Mouse (Mus musculus) spleen, postnatal 4 days (tissue): ENCODE results near the gene Shisal2a.
"Not testable (repeated sequence)": the region's sequence is repeated elsewhere in the genome, so short reads cannot be mapped to it uniquely, and the experiment has no call there.

Experiments
- DNase-seq, 2 experiments: peaks; one replicate each; pipeline ENCODE4 v3.0.0; 2022; ENCODE audit warnings: low spot score in 2 of 2

Shisal2a gene

GRCm38 (mm10) chr4:108372166-108372565 lies 11.0 kb downstream of the Shisal2a start:
- no peak for DNase-seq

- DNase-seq, result no peak
Observed at GRCm38 (mm10) chr4:108371421-108371820, 11.7 kb downstream of the Shisal2a start.

- DNase-seq, result no peak
Observed at GRCm38 (mm10) chr4:108370409-108370808, 12.7 kb downstream of the Shisal2a start.

GRCm38 (mm10) chr4:108369254-108369653 lies 13.9 kb downstream of the Shisal2a start:
- DNase-seq, result no peak

- no peak for DNase-seq
Observed at GRCm38 (mm10) chr4:108364111-108364476, 19.1 kb downstream of the Shisal2a start.

- no peak for DNase-seq
Observed at GRCm38 (mm10) chr4:108363355-108364110, 19.6 kb downstream of the Shisal2a start.

- DNase-seq, result no peak
Observed at GRCm38 (mm10) chr4:108362321-108363261, 20.6 kb downstream of the Shisal2a start.

- no peak for DNase-seq
Observed at GRCm38 (mm10) chr4:108360136-108361055, 22.8 kb downstream of the Shisal2a start.

- no peak for DNase-seq
Observed at GRCm38 (mm10) chr4:108358498-108358897, 24.7 kb downstream of the Shisal2a start.

- no peak for DNase-seq
Observed at GRCm38 (mm10) chr4:108357458-108357857, 25.7 kb downstream of the Shisal2a start.

- DNase-seq, result not testable (repeated sequence)
Observed at GRCm38 (mm10) chr4:108353591-108353990, 29.6 kb downstream of the Shisal2a start.

- no peak for DNase-seq
Observed at GRCm38 (mm10) chr4:108350819-108351218, 32.3 kb downstream of the Shisal2a start.

- no peak for DNase-seq
Observed at GRCm38 (mm10) chr4:108349836-108350547, 33.2 kb downstream of the Shisal2a start.

- DNase-seq, result no peak
Observed at GRCm38 (mm10) chr4:108349064-108349463, 34.1 kb downstream of the Shisal2a start.

GRCm38 (mm10) chr4:108348256-108348875 lies 34.8 kb downstream of the Shisal2a start:
- no peak for DNase-seq

GRCm38 (mm10) chr4:108347111-108347510 lies 36.0 kb downstream of the Shisal2a start:
- DNase-seq, result no peak

- no peak for DNase-seq
Observed at GRCm38 (mm10) chr4:108345826-108346225, 37.3 kb downstream of the Shisal2a start.

- DNase-seq, result no peak
Observed at GRCm38 (mm10) chr4:108344631-108345083, 38.5 kb downstream of the Shisal2a start.

- DNase-seq, result peak; percentile 29 to 71
Observed at GRCm38 (mm10) chr4:108339277-108339690, 43.9 kb downstream of the Shisal2a start.

- DNase-seq, result no peak
Observed at GRCm38 (mm10) chr4:108338811-108339210, 44.3 kb downstream of the Shisal2a start.
